Mouse (Mus musculus) hematopoietic stem cell, adult 5-6 weeks (primary cell): ENCODE measurements at regions not wholly inside any gene's neighbourhood (a gene's known extent, or its start where the extent isn't known, plus 50 kb on each side); places are given as distances from the start of the nearest gene placed in this dataset.

ENCODE experiments used
- ATAC-seq, 2 experiments: fragments of 125-278 bp in 1 of 2; replicated peaks in 1 of 2; 2 replicates each; pipeline ENCODE4 v1.8.0; 2016 to 2017; ENCODE audit warnings: inconsistent platforms in 2 of 2, mild to moderate bottlenecking in 2 of 2, moderate number of reproducible peaks in 2 of 2, low read depth in 1 of 2, moderate TSS enrichment in 1 of 2; ENCODE audit not compliant: low FRiP score in 2 of 2, poor library complexity in 2 of 2, severe bottlenecking in 2 of 2, insufficient read depth in 1 of 2, low TSS enrichment in 1 of 2

- ATAC-seq = no peak
Measured at GRCm38 (mm10) chr9:122650862-122651261, 96.3 kb upstream of the Topaz1 start.

DNA sequence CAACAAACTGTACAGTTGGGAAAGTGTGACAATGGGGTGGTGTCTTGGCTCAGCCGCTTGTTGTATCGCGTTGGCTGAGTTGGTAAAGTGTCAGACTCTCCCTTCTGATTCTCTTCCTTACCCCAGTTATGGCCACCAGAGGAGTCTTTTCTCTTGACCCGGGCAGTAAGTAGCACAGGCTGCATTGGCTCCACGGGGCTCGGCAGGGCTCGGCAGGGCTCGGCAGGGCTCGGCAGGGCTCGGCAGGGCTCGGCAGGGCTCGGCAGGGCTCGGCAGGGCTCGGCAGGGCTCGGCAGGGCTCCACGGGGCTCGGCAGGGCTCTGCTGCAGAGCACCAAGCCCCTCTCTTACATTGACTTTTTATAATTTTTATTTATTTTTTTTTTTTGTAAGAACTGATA is 91.6 kb upstream of the Topaz1 start:
- ATAC-seq = 0 out of 4 replicates have a peak, but pooled peaks have one; percentile 27 to 39

DNA sequence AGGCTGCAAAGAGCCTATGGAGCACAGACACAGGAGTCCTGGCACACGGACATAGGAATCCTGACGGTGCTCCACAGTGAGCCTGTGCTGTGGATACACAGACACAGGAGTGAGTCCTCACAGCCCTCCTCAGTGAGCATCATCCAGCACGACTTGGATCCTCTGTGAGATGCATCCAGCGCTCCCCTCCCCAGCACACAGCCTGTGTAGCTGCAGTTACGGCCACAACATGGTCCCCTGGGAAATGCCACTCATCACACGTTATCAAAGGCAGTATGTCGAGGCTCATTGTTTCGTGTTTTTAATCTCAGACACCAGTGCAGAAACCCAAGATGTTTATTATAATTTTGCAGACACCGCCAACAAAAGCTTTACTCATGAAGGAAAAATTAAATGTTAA is 87.1 kb upstream of the Topaz1 start:
- ATAC-seq = no peak

- no peak for ATAC-seq
Measured at GRCm38 (mm10) chr9:122666978-122667645, 80.0 kb upstream of the Topaz1 start.

DNA sequence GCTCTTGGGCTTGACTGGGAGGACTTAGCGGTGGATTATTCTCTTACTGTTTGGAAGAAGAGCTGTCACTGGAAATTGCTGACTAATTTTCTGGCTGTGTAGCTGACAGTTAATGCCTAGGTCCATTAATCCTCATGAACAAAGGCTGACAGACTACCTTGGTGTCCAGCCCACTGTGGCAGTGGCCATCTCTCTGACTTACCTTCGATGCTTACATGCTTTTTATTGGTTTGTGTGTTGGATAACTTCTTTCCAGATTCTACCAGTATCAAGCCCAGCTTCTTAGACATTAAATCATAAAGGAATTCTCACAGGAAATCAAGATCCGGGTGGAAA is 79.5 kb upstream of the Topaz1 start:
- no peak for ATAC-seq

GRCm38 (mm10) chr9:122673777-122674176 is 73.4 kb upstream of the Topaz1 start:
- no peak for ATAC-seq

DNA sequence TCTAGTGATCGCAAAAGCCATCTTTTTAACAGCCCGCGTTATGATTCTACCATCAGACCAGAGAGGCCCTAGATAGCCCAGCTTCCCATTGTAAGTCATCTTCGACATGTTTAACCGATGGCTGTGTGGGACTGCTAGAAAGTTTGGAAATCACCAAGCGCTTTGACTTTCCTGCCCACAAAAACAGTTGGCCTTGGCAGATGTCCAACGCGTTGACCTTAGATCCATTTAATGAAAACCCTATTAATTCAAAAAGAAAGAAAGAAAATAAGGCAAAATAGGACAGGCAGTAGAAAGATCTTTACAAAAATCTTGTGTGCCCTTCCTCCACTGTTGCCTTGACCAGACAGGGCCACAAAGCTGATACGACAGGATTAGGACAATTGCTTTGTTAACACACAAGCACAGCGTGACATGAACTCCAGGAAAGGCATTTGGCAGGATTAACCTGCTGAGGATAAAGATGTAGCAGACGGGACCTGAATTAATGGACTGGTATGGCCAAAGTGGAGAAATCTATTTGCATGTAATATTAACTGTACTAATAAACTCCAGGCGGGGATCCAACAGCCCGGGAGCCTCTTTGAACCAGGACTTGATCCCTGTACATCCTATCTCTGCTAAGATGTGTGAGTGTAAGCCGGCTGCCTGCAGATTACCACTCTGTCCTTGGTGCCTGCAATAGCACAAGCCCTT is 69.0 kb upstream of the Topaz1 start:
- ATAC-seq = no peak

GRCm38 (mm10) chr9:122687170-122687569 is 60.0 kb upstream of the Topaz1 start:
- no peak for ATAC-seq

GRCm38 (mm10) chr9:122691879-122692278 is 55.3 kb upstream of the Topaz1 start:
- no peak for ATAC-seq

- ATAC-seq = no peak
Measured at GRCm38 (mm10) chr9:122695724-122696123, 51.4 kb upstream of the Topaz1 start.
